In the genomic region with DNA sequence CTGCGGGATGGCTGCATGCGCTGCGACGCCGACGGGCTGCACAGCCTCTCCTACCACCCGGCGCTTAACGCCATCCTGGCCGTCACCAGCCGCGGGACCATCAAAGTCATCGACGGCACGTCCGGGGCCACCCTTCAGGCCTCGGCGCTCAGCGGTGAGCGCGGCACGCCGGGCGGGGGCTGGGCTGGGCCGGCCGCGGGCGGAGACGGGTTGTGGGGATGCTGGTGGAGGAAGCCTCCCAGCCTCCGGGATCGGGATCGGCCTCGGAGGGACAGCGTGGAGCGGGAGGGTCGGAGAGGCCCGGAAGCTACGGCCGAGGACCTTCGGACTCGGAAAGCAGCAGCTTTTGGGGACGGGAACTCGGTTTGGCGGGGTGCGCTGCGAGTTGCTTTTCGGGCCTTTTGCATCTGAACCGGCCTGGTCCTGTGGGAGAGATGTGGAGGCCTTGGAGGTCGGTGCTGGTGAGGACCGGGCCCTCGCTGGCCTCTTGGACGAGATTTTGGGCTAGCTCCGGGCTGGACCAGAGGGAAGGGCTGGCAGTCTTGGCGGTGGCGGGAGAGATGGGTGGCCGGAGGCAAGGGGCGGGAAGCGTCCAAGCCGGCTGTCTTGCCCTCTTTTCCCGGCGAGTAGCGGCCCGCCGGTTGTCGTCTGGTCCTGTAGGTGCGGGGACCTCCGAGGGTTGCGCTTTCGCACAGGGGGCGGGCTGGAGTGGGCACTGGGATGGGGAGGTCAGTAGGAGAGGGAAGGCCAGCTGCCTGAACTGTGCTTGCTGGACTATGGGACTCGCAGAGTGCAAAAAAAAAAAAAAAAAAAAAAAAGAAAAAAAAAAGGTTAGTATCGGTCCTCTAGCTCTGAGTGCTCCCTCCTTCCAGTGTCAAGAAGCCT, we compare ENCODE assay signal across 8 mouse cellular contexts. TPM values are rescaled to one million over a fixed set of nuclear protein-coding genes. Genes with fewer than 3 reads are reported as not detected.
A peak's percentile ranks its signal among the peaks of the same experiment; 100 is the strongest.
DNase-seq lines count a peak whose midpoint lies in the region; ATAC-seq and TF ChIP-seq lines count a peak whose summit lies in the region.

No protein-coding gene starts in this region.

- H3K4me1 ChIP-seq in thymus, adult 2 months (replicated peaks; ENCODE audit: control insufficient read depth, insufficient read depth, low read length) = peaks cover 3% of the 10 kb centered on the region
- H3K4me1 ChIP-seq in forebrain, embryonic 16.5 days (replicated peaks; ENCODE audit: control insufficient read depth, insufficient read depth, low read length) = peaks cover 19% of the 10 kb centered on the region
- peaks cover 19% of the 10 kb centered on the region for H3K4me1 ChIP-seq in intestine, embryonic 14.5 days (replicated peaks; ENCODE audit: control insufficient read depth, insufficient read depth, low read length)
- H3K4me1 ChIP-seq in stomach, embryonic 16.5 days (ENCODE audit: control insufficient read depth, insufficient read depth, low read length) = peaks cover 17% of the 10 kb centered on the region

- H3K27ac ChIP-seq in thymus, adult 2 months (ENCODE audit: control insufficient read depth, insufficient read depth, low read length) = peak overlapping the region; percentile 33
- H3K27ac ChIP-seq in forebrain, embryonic 16.5 days (ENCODE audit: low read length) = peak overlapping the region; percentile 96
- peak overlapping the region; percentile 98 for H3K27ac ChIP-seq in intestine, embryonic 14.5 days (ENCODE audit: low read depth)
- H3K27ac ChIP-seq in stomach, embryonic 16.5 days (ENCODE audit: low read length) = peak overlapping the region; percentile 99

- no peaks in the 10 kb centered on the region for H3K27me3 ChIP-seq in thymus, adult 2 months (ENCODE audit: control insufficient read depth, insufficient read depth, low read length)
- no peaks in the 10 kb centered on the region for H3K27me3 ChIP-seq in forebrain, embryonic 16.5 days (replicated peaks; ENCODE audit: control insufficient read depth, insufficient read depth, low read length)
- no peaks in the 10 kb centered on the region for H3K27me3 ChIP-seq in intestine, embryonic 14.5 days (replicated peaks; ENCODE audit: control insufficient read depth, insufficient read depth, low read length)
- H3K27me3 ChIP-seq in stomach, embryonic 16.5 days (ENCODE audit: control insufficient read depth, insufficient read depth, low read length) = no peaks in the 10 kb centered on the region

- H3K4me3 ChIP-seq in thymus, adult 2 months (ENCODE audit: control insufficient read depth, insufficient read depth, low read length) = peak overlapping the region; percentile 95
- peak overlapping the region; percentile 100 for H3K4me3 ChIP-seq in forebrain, embryonic 16.5 days (replicated peaks; ENCODE audit: low read length)
- peak overlapping the region; percentile 96 for H3K4me3 ChIP-seq in intestine, embryonic 14.5 days (ENCODE audit: low read depth, low read length)
- H3K4me3 ChIP-seq in stomach, embryonic 16.5 days (replicated peaks; ENCODE audit: low read length) = peak overlapping the region; percentile 97

- H3K9ac ChIP-seq in forebrain, embryonic 16.5 days (replicated peaks; ENCODE audit: low read depth, low read length) = peak overlapping the region; percentile 98
- peak overlapping the region; percentile 94 for H3K9ac ChIP-seq in intestine, embryonic 14.5 days (ENCODE audit: low read length)
- peak overlapping the region; percentile 91 for H3K9ac ChIP-seq in stomach, embryonic 16.5 days (ENCODE audit: low read length)

- DNase-seq in cerebellum, adult 11 months = no peak
- DNase-seq in thymus, adult 2 months = peak; percentile 51
- DNase-seq in thymus, postnatal 25 days = no peak
- DNase-seq in intestine, embryonic 14.5 days (ENCODE audit: low spot score) = no peak
- DNase-seq in lung, postnatal 36 days = peak; percentile 13

- H3K36me3 ChIP-seq in thymus, adult 2 months (ENCODE audit: control insufficient read depth, insufficient read depth, low read length) = no peaks in the 10 kb centered on the region
- H3K36me3 ChIP-seq in forebrain, embryonic 16.5 days (ENCODE audit: control insufficient read depth, insufficient read depth) = no peaks in the 10 kb centered on the region
- H3K36me3 ChIP-seq in intestine, embryonic 14.5 days (ENCODE audit: control insufficient read depth, insufficient read depth, low read length) = no peaks in the 10 kb centered on the region
- no peaks in the 10 kb centered on the region for H3K36me3 ChIP-seq in stomach, embryonic 16.5 days (ENCODE audit: control insufficient read depth, insufficient read depth, low read length)

- TF ChIP-seq POLR2A in thymus, adult 2 months (IDR thresholded peaks at IDR 0.05; ENCODE audit: control insufficient read depth, extremely low read depth, insufficient read depth, low read length, poor library complexity) = no peak

- under 1% methylated on average over 72 of the region's 72 CpGs for WGBS in thymus, adult 2 months
- under 1% methylated on average over 63 of the region's 72 CpGs for WGBS in forebrain, embryonic 16.5 days
- under 1% methylated on average over 69 of the region's 72 CpGs for WGBS in intestine, embryonic 14.5 days
- under 1% methylated on average over 69 of the region's 72 CpGs for WGBS in stomach, embryonic 16.5 days

- peak overlapping the region; percentile 95 for H3K4me2 ChIP-seq in forebrain, embryonic 16.5 days (ENCODE audit: low read length)
- peak overlapping the region; percentile 77 for H3K4me2 ChIP-seq in intestine, embryonic 14.5 days (ENCODE audit: low read length)
- H3K4me2 ChIP-seq in stomach, embryonic 16.5 days (ENCODE audit: low read depth, low read length) = peak overlapping the region; percentile 81

- H3K9me3 ChIP-seq in forebrain, embryonic 16.5 days (ENCODE audit: control insufficient read depth, low read length) = no peaks in the 10 kb centered on the region
- no peaks in the 10 kb centered on the region for H3K9me3 ChIP-seq in intestine, embryonic 14.5 days (ENCODE audit: control insufficient read depth, low read length)
- no peaks in the 10 kb centered on the region for H3K9me3 ChIP-seq in stomach, embryonic 16.5 days (replicated peaks; ENCODE audit: control insufficient read depth, low read length)

- no peak; the same call in 1 of the 2 replicates for TF ChIP-seq CTCF in thymus, adult 2 months (IDR thresholded peaks at IDR 0.05; ENCODE audit: borderline replicate concordance, control insufficient read depth, extremely low read depth, insufficient read depth, low read length, poor library complexity)

- peak; percentile 37 for ATAC-seq in cerebellum, adult (ENCODE audit: insufficient number of reproducible peaks, low FRiP score, low TSS enrichment)
- peak; percentile 39 for ATAC-seq in forebrain, embryonic 16.5 days
- peak; percentile 53 for ATAC-seq in intestine, embryonic 14.5 days (replicated peaks; ENCODE audit: low FRiP score, low TSS enrichment, low read depth)
- peak; percentile 34 for ATAC-seq in stomach, embryonic 16.5 days (ENCODE audit: insufficient read depth, low FRiP score)

RNA-seq across cellular contexts. Expression of a gene that starts 0.8 kb away (rescaled TPM):
- 216 and 221 TPM in 2 replicates for polyA plus RNA-seq in thymus, adult 2 months (2012; rRNA removed)
- polyA plus RNA-seq in forebrain, embryonic 16.5 days (2015; fragmentation: Nextera tagmentation; extraction: Ambion mirVana) = 90.9 and 95.5 TPM in 2 replicates
- polyA plus RNA-seq in intestine, embryonic 14.5 days (2014; fragmentation: Nextera tagmentation; extraction: Ambion mirVana) = 105 and 109 TPM in 2 replicates
- 73.9 and 90.2 TPM in 2 replicates for polyA plus RNA-seq in stomach, embryonic 16.5 days (2015; fragmentation: Nextera tagmentation; extraction: Ambion mirVana)

RNA-seq across cellular contexts. Expression of a gene that starts 39.6 kb away (rescaled TPM):
- polyA plus RNA-seq in thymus, adult 2 months (2012; rRNA removed) = 95.8 and 168 TPM in 2 replicates
- 50.4 and 62.0 TPM in 2 replicates for polyA plus RNA-seq in forebrain, embryonic 16.5 days (2015; fragmentation: Nextera tagmentation; extraction: Ambion mirVana)
- polyA plus RNA-seq in intestine, embryonic 14.5 days (2014; fragmentation: Nextera tagmentation; extraction: Ambion mirVana) = 60.1 and 63.8 TPM in 2 replicates
- 57.0 and 62.3 TPM in 2 replicates for polyA plus RNA-seq in stomach, embryonic 16.5 days (2015; fragmentation: Nextera tagmentation; extraction: Ambion mirVana)

Comparison
In these comparisons a context has a peak if more than half of its experiments do, and no peak if none do; other contexts are left out.
1. DNase-seq: peak in thymus, adult 2 months (single experiment) and lung, postnatal 36 days (single experiment); none in cerebellum, adult 11 months (single experiment), thymus, postnatal 25 days (single experiment) and intestine, embryonic 14.5 days (single experiment).
2. H3K27ac ChIP-seq: peak in every context shown above with its lines; median percentile 99 in stomach, embryonic 16.5 days; 98 in intestine, embryonic 14.5 days; 96 in forebrain, embryonic 16.5 days; 33 in thymus, adult 2 months.
3. Peak in every context shown above with its lines, with median percentiles within 50 percentile points of each other: ATAC-seq, H3K4me3 ChIP-seq, H3K4me2 ChIP-seq and H3K9ac ChIP-seq.